ENCODE assay signal across 8 mouse cellular contexts in genomic region chr8:84970135-84970790, GRCm38 (mm10). TPM values are rescaled to one million over a fixed set of nuclear protein-coding genes. Genes with fewer than 3 reads are reported as not detected.
DNase-seq lines count a peak whose midpoint lies in the region; ATAC-seq lines count a peak whose summit lies in the region.

No protein-coding gene starts in this region.

- peak; percentile 25 for DNase-seq in cerebellum, adult 8-10 months
- no peak for DNase-seq in cerebellum, adult 11 months
- peak; percentile 34 to 77 for DNase-seq in spleen, postnatal 4 days (ENCODE audit: low spot score in 2 of 2)
- DNase-seq in spleen, adult 18-20 months, result no peak
- no peak for DNase-seq in left cerebral cortex, adult 18-20 months (ENCODE audit: low spot score in 2 of 2)
- DNase-seq in Muller cell, postnatal 12 days (ENCODE audit: inconsistent ontology term), result no peak

- no peaks in the 10 kb centered on the region for H3K9me3 ChIP-seq in kidney, embryonic 16.5 days (ENCODE audit: low read length)
- no peaks in the 10 kb centered on the region for H3K9me3 ChIP-seq in neural tube, embryonic 13.5 days

- peak overlapping the region; percentile 89 for H3K27ac ChIP-seq in kidney, embryonic 16.5 days (ENCODE audit: low read length)
- H3K27ac ChIP-seq in neural tube, embryonic 13.5 days (replicated peaks), result peak overlapping the region; percentile 87

- peaks cover 36% of the 10 kb centered on the region for H3K36me3 ChIP-seq in kidney, embryonic 16.5 days (ENCODE audit: insufficient read depth, low read length)
- peaks cover 43% of the 10 kb centered on the region for H3K36me3 ChIP-seq in neural tube, embryonic 13.5 days

- ATAC-seq in kidney, embryonic 16.5 days (ENCODE audit: low FRiP score, low TSS enrichment), result no peak
- ATAC-seq in neural tube, embryonic 13.5 days (ENCODE audit: low read depth), result no peak

- peak overlapping the region; percentile 57 for H3K4me3 ChIP-seq in kidney, embryonic 16.5 days (ENCODE audit: low read length)
- H3K4me3 ChIP-seq in neural tube, embryonic 13.5 days, result peak overlapping the region; percentile 87

- peak overlapping the region; percentile 75 for H3K9ac ChIP-seq in kidney, embryonic 16.5 days (replicated peaks; ENCODE audit: low read length)
- H3K9ac ChIP-seq in neural tube, embryonic 13.5 days, result peak overlapping the region; percentile 99

- H3K4me2 ChIP-seq in kidney, embryonic 16.5 days (replicated peaks; ENCODE audit: low read depth, low read length), result peak overlapping the region; percentile 82
- H3K4me2 ChIP-seq in neural tube, embryonic 13.5 days, result peak overlapping the region; percentile 98

- no peaks in the 10 kb centered on the region for H3K27me3 ChIP-seq in kidney, embryonic 16.5 days (ENCODE audit: insufficient read depth, low read length)
- no peaks in the 10 kb centered on the region for H3K27me3 ChIP-seq in neural tube, embryonic 13.5 days

- 5% methylated on average over 21 of the region's 21 CpGs for WGBS in kidney, embryonic 16.5 days
- 9% methylated on average over 21 of the region's 21 CpGs for WGBS in neural tube, embryonic 13.5 days

- H3K4me1 ChIP-seq in kidney, embryonic 16.5 days (ENCODE audit: insufficient read depth, low read length), result peaks cover 37% of the 10 kb centered on the region
- peaks cover 62% of the 10 kb centered on the region for H3K4me1 ChIP-seq in neural tube, embryonic 13.5 days (replicated peaks)

RNA-seq across cellular contexts. Expression of gene Rnaseh2a, which starts 0.7 kb away (rescaled TPM):
- polyA plus RNA-seq in kidney, embryonic 16.5 days (2015; fragmentation: Nextera tagmentation; extraction: Ambion mirVana), result 137 and 138 TPM in 2 replicates
- polyA plus RNA-seq in neural tube, embryonic 13.5 days (2015; fragmentation: Nextera tagmentation; extraction: Ambion mirVana), result 55.0 and 55.6 TPM in 2 replicates
- 10 to 100 TPM; 45.8 to 59.8 TPM for total RNA-seq in left cerebral cortex, adult 18-20 months (2021)

RNA-seq across cellular contexts. Expression of gene Prdx2, which starts 0.9 kb away (rescaled TPM):
- 810 and 819 TPM in 2 replicates for polyA plus RNA-seq in kidney, embryonic 16.5 days (2015; fragmentation: Nextera tagmentation; extraction: Ambion mirVana)
- polyA plus RNA-seq in neural tube, embryonic 13.5 days (2015; fragmentation: Nextera tagmentation; extraction: Ambion mirVana), result 1,236 and 1,369 TPM in 2 replicates
- total RNA-seq in left cerebral cortex, adult 18-20 months (2021), result 100 to 1,000 TPM; 338 to 344 TPM

RNA-seq across cellular contexts. Expression of gene Gm49661, which starts 1.0 kb away (rescaled TPM):
- not detected in 2 replicates for polyA plus RNA-seq in kidney, embryonic 16.5 days (2015; fragmentation: Nextera tagmentation; extraction: Ambion mirVana)
- polyA plus RNA-seq in neural tube, embryonic 13.5 days (2015; fragmentation: Nextera tagmentation; extraction: Ambion mirVana), result not detected in 2 replicates
- total RNA-seq in left cerebral cortex, adult 18-20 months (2021), result not detected

RNA-seq across cellular contexts. Expression of gene Junb, which starts 8.3 kb away (rescaled TPM):
- 8.3 and 11.7 TPM in 2 replicates for polyA plus RNA-seq in kidney, embryonic 16.5 days (2015; fragmentation: Nextera tagmentation; extraction: Ambion mirVana)
- polyA plus RNA-seq in neural tube, embryonic 13.5 days (2015; fragmentation: Nextera tagmentation; extraction: Ambion mirVana), result 7.5 and 8.4 TPM in 2 replicates
- total RNA-seq in left cerebral cortex, adult 18-20 months (2021), result 100 to 1,000 TPM; 119 to 130 TPM

RNA-seq across cellular contexts. Expression of gene Hook2, which starts 20.1 kb away (rescaled TPM):
- 34.8 and 35.2 TPM in 2 replicates for polyA plus RNA-seq in kidney, embryonic 16.5 days (2015; fragmentation: Nextera tagmentation; extraction: Ambion mirVana)
- 22.8 and 25.0 TPM in 2 replicates for polyA plus RNA-seq in neural tube, embryonic 13.5 days (2015; fragmentation: Nextera tagmentation; extraction: Ambion mirVana)
- total RNA-seq in left cerebral cortex, adult 18-20 months (2021), result 1 to 10 TPM; 9.6 to 9.7 TPM

Comparison
In these comparisons a context has a peak if more than half of its experiments do, and no peak if none do; other contexts are left out.
1. DNase-seq: peak in cerebellum, adult 8-10 months (single experiment) and spleen, postnatal 4 days (2 of 2); none in cerebellum, adult 11 months (single experiment), spleen, adult 18-20 months (0 of 2), left cerebral cortex, adult 18-20 months (0 of 2) and Muller cell, postnatal 12 days (single experiment).